Mouse (Mus musculus): ENCODE measurements around the gene Wnt5a.
A peak's percentile ranks its signal among the peaks of the same experiment; 100 is the strongest.

DNA sequence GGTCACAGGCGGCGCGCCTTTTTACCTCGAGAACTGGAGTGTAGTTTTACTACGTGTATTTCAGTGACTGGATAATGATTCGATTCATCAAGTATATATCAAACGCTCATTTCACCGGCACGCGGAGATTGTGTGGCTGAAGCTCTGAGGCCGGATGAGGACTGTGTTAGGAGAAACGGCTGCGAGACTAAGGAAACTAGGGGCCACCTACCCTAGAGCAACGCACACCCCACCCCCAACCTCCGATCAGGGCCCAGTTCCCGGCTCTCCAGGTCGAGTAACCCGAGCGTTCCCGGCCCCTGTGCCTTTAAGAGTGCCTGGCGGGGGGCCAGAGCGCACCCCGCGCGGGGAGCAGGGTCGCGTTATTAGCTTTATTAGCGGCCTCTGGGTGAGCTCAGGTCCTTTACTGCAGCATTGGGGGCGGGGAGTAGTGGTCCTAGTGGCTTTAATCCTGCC lies 1.9 kb downstream of the Wnt5a start:
- no peak for TF ChIP-seq CTCF (IDR thresholded peaks at IDR 0.05; ENCODE audit: borderline replicate concordance, insufficient read depth, low read length)
- TF ChIP-seq POLR2A (IDR thresholded peaks at IDR 0.05; ENCODE audit: low read depth, low read length), result peak; percentile 59

Measured in embryonic fibroblast, embryonic 13.5 days (primary cell).